Mouse (Mus musculus) heart, adult 9 months (tissue): Measurements from ENCODE around the gene Eef1akmt1.

Source experiments
- DNase-seq, 2 experiments: peaks; one replicate each; pipeline ENCODE4 v3.0.0; 2022; ENCODE audit warnings: low spot score in 2 of 2

Gene Eef1akmt1

GRCm38 (mm10) chr14:57547062-57547461 is 24.4 kb downstream of the Eef1akmt1 start:
- no peak for DNase-seq

GRCm38 (mm10) chr14:57546557-57547021 is 24.8 kb downstream of the Eef1akmt1 start:
- no peak for DNase-seq

DNA sequence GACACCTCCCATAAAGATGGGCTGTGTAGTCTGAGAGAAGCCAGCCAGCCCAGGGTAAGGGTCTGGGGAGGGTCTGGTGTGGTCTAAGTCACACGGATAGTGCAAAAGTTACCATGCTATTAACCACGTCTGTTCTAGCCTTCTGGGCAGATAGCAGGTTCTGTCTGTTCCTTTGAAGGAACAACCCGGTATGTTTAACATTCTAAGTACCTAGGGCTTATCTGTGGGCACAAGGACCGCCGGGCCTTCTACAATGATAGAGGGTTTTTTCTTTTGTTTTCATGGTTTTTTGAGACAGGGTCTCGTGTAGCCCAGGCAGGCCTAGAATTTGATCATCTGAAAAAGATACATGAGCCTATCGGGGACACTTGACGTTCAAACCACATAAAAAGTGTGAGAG is 25.3 kb downstream of the Eef1akmt1 start:
- DNase-seq: no peak

- no peak for DNase-seq
These were observed 25.9 kb downstream of the Eef1akmt1 start for GRCm38 (mm10) chr14:57545526-57545925.

GRCm38 (mm10) chr14:57543420-57544039 is 27.9 kb downstream of the Eef1akmt1 start:
- no peak for DNase-seq

DNA sequence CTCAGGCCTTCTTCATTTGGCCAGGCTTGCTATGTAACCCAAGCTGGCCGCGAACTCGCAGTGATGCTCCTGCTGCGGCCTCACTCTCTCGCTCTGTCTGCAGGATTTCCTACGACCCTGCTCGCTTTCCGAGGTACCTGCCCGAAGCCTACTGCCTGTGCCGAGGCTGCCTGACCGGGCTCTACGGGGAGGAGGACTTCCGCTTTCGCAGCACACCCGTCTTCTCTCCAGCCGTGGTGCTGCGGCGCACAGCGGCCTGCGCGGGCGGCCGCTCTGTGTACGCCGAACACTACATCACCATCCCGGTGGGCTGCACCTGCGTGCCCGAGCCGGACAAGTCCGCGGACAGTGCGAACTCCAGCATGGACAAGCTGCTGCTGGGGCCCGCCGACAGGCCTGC is 29.2 kb downstream of the Eef1akmt1 start:
- DNase-seq: no peak

DNA sequence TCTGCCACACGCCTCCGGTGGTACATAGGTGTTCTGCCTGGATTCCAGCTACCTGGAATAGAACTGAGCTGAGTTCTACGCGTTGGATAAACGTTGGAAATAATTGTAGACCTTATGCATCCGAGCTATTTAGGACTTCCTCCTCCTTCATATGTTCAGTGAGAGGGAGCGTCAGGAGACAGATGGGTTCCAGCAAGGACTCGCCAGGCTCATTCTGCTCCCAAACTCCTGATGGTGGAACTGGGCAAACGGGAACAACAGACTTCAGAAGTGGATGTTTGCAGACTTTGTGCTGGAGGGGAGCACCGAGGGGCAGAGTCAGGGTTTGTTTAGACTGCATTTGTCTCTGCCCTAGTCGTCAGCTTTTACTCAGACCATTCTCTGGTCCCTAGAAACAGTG is 30.7 kb downstream of the Eef1akmt1 start:
- no peak for DNase-seq

GRCm38 (mm10) chr14:57537261-57538015 is 34.0 kb downstream of the Eef1akmt1 start:
- DNase-seq: peak; percentile 33 to 37

DNA sequence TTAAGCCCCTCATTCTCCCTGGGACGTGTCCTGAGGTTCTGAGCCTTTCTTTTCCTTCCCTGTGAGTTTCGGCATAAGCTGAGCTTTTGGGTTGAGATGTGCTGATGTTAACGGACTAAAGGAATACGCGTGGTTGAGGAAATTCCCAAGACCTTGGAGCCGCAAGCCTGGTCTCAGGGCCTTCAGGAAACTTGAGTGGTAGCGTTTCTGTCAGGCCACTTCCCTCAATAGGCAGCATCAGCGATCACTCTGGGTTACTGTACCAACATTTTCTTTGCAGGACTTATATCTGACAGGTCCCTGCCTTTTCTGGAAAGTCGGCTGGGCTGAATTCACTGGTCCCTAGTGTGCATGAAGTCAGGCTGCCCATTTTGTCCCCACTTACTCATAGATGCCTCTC is 34.6 kb downstream of the Eef1akmt1 start:
- no peak for DNase-seq

DNA sequence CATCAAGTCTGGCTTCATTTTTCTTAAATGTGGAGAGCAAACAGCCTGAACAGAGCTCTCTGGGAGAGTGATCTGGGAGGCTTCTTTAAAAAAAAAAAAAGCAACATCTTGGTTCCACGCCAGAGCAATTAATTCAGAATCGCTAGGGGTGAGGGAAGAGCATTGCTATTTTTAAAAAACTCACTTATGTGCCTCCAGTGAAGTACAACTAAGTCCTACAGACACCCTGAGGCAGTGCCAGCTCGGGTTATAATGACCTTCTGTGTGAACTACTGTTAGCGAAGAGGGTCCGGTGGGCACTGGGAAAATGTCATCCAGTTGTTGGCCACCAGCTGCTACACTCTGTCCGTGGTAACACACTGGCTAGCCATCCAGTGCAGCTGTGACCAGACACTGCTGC is 35.8 kb downstream of the Eef1akmt1 start:
- peak; percentile 63 to 67 for DNase-seq

DNA sequence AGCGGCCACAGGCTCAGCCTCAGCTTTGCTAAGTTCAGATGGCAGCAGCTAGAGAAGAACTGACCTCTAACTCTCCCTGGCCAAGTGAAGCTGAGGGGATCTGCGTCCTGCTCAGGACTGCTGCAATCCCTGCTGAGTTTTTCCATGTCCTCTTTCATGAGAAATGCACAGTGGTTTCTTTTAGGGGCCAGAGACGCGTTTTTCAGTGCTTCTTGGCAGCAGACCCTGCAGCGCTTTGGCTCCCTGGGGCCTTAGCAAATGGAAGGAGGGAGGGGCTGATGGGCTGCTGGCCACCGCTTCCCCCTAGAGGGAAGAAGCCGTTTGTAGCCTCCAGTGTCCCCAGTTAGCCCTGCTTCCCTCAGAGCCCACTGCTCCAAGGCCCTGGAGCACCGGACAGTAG is 36.5 kb downstream of the Eef1akmt1 start:
- peak; percentile 82 for DNase-seq

- peak in 1 of 2 experiments; percentile 25 for DNase-seq
These were observed 37.1 kb downstream of the Eef1akmt1 start for GRCm38 (mm10) chr14:57534346-57534745.

GRCm38 (mm10) chr14:57533841-57534240 is 37.6 kb downstream of the Eef1akmt1 start:
- DNase-seq: no peak

GRCm38 (mm10) chr14:57533214-57533613 is 38.2 kb downstream of the Eef1akmt1 start:
- DNase-seq: peak in 1 of 2 experiments; percentile 38

GRCm38 (mm10) chr14:57532577-57532976 is 38.8 kb downstream of the Eef1akmt1 start:
- no peak for DNase-seq

DNA sequence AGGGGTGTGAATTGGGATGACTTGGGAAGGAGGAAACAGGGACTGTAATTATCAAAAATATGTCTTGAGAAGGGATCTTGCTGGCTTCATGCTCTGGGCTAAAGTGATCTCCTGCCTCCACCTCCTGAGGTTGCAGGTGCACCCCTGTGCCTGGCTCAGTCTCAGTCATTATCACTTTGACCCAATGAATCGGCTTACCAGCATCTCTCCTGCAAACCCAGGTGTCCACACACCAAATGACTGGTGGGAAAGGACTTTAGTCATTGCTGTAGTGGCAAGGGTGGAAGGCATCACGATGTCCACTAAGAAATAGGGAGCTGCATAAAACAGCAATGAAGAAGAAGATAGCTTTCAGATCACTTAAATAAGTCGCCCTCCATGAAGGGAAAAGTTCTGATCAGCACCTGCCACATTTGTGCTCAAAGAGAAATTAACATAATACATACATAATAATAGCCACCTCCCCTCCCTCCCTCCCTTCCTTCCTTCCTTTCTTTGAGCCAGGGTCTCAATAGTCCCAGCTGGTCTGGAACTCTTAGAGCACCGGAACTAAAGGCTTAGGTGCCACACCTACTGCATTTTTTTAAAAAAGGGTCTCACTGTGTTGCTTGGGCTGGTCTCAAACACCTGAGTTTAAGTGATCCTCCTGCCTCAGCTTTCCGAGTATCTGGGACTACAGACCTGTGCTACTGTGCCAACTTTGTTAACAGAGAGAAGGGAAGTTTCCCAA is 41.5 kb downstream of the Eef1akmt1 start:
- no peak for DNase-seq

DNA sequence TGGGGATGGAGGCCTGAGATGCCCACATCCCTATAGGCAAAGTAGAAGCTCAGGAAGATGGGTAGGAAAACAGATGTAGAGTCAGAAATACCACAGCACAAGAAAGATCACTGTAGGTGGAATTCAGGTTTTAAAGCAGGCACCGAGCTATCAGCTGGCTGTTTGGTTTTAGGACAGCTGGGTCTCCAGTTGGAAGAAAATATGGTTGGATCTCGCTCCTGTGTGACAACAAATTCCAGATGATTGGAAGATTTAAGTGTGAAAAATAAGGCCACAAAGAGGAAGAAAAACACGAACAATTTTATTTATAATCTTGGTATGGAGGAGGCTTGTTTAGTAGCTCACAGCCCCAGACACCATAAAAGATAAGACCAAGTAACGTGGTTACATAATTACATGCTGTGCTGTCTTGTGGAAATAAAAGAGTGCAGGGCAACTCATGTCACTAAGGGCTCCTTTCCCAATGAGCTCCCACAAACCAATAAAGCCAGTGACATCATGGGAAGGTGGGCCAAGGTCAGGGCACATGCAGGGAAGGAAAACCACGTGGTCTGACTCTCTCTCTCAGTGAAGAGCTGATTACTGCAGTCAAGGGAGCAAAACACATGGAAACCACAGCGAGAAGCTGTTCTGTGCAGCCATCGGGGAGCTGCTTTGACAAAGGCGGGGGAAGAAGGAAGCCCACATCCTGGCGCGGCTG is 42.2 kb downstream of the Eef1akmt1 start:
- DNase-seq: peak; percentile 71 to 77

DNA sequence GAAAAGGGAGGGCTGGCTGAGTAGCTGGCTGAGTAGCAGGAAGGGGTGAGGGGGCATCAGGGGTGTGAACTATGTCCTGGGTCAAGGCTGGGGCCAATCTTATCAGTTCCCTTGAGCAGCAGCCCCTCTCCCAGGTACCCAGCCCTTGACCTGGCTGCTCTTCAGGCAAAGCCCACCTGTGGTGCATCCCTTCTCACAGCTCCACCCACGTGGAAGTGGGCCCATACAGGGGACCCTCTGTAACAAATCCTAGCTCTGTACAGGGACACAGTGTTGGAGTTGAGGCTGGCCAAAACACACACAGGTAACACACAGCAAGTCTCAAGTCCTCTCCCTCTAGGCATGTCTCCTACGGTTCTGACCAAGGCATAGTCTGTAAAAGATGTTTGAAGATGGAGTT is 43.8 kb downstream of the Eef1akmt1 start:
- DNase-seq: no peak

- no peak for DNase-seq
These were observed 44.3 kb downstream of the Eef1akmt1 start for GRCm38 (mm10) chr14:57527122-57527521.

DNA sequence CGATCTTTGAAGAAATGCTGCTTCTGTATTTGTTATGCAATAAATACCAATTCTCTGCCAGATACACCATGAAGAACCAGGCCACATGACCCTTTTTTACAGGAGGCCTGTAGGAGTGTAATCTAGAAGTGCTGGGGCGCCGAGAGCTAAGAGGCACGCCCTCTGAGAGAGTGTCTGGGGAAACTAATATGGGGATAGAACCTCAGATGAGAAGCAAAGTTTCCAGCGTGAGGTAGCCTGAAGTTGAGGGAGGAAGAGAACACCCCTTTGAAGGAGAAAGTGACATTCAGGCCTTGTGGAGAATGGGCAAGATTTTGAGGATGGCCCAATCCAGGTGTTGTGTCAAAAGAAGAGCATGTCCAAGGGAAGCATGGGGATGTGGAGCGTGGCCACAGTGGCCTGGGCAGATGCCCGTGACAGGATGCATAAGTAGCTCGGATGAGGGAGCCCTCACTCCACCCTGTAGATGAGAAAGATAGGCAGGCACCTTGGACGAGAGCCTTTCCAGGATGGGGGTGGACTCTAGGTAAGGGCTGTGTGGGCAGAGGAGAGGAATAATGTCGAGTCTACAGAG is 45.3 kb downstream of the Eef1akmt1 start:
- no peak for DNase-seq

DNA sequence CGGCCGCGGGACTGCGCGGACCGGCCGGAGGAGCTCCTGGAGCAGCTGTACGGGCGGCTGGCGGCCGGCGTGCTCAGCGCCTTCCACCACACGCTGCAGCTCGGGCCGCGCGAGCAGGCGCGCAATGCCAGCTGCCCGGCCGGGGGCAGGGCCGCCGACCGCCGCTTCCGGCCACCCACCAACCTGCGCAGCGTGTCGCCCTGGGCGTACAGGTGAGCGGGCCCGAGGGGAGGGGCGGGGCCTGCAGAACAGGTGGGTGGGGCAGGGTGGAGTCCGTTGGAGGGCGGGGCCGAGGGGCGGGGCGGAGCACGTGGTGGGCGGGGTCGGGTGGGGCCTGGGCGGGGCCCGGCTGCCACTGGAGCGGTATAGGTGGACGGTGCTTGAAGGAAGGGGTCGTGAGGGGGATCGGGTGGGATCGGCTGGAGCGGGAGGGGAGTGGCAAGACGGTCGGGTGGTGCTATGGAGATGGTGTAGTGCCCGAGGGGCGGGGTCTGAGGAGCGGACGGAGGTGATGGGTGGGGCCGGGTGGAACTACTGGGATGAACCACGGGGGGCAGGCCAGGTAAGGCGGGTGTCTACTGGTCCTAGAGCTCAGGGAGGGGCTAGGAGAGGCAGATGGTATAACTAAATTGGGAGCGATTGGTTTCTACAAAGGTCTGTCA is 45.9 kb downstream of the Eef1akmt1 start:
- DNase-seq: peak; percentile 35 to 41
